Mouse (Mus musculus): Measurements from ENCODE around the gene Nedd1. TPM values are rescaled to one million over a fixed set of nuclear protein-coding genes. Genes with fewer than 3 reads are reported as not detected.

Gene Nedd1
- polyA plus RNA-seq, 1 experiment from 2014 or later, result 51.7 TPM

DNA sequence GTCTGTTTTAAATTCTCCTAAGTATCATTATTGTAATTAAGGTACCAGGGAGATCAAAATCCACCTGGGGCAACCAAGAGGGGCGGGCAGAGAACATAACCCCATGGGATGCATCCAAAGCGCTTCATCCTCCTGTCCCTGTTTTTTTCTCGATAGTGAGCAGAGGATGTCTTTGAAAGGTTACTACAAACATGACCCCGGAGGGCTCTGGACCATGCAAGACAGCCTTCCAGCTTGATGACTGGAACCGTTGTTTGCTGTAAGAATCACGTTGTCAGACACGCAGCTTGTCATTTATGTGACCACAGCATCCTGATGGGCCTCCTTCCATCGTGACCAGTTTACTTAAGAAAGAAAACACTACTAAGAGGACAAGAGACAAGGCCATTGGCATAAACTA is 73.1 kb downstream of the Nedd1 start:
- no peaks in the 10 kb centered on the region for H3K36me3 ChIP-seq
- no peak overlapping the region for H3K4me3 ChIP-seq
- no peak overlapping the region for H3K9ac ChIP-seq
- H3K27ac ChIP-seq, result no peak overlapping the region
- no peak for ATAC-seq (ENCODE audit: insufficient number of reproducible peaks, insufficient read depth, low FRiP score, low TSS enrichment)
- H3K4me2 ChIP-seq (replicated peaks), result no peak overlapping the region
- H3K9me3 ChIP-seq, result no peaks in the 10 kb centered on the region
- no peaks in the 10 kb centered on the region for H3K27me3 ChIP-seq
- peaks cover 4% of the 10 kb centered on the region; the same call in 1 of the 2 replicates for H3K4me1 ChIP-seq
- WGBS, result 33% methylated on average over 8 of the region's 8 CpGs

DNA sequence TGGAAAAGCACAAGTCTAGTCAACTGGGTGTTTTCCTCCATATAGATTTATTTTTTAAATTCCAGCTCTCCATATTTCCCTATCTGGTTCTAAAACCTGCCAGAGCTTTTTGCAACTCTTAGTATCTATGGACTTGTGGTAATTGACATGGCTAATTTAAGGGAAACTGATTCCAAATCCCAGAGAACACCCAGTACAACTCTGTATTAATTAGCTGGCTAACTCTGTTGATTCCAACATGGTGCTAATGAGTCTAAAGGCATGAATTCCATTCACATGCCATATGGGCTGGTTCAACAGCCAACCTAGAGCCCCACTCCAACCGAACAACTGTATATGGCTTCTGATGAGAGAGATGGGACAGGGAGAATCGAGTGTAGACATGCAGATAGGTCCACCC is 74.5 kb downstream of the Nedd1 start:
- no peak for ATAC-seq (ENCODE audit: insufficient number of reproducible peaks, insufficient read depth, low FRiP score, low TSS enrichment)
- peaks cover 4% of the 10 kb centered on the region; the same call in 1 of the 2 replicates for H3K4me1 ChIP-seq
- no peak overlapping the region for H3K4me2 ChIP-seq (replicated peaks)
- H3K9ac ChIP-seq, result no peak overlapping the region
- H3K9me3 ChIP-seq, result no peaks in the 10 kb centered on the region
- no peak overlapping the region for H3K4me3 ChIP-seq
- WGBS, result 88% methylated on average over 2 of the region's 2 CpGs
- no peak overlapping the region for H3K27ac ChIP-seq
- no peaks in the 10 kb centered on the region for H3K27me3 ChIP-seq
- H3K36me3 ChIP-seq, result no peaks in the 10 kb centered on the region

DNA sequence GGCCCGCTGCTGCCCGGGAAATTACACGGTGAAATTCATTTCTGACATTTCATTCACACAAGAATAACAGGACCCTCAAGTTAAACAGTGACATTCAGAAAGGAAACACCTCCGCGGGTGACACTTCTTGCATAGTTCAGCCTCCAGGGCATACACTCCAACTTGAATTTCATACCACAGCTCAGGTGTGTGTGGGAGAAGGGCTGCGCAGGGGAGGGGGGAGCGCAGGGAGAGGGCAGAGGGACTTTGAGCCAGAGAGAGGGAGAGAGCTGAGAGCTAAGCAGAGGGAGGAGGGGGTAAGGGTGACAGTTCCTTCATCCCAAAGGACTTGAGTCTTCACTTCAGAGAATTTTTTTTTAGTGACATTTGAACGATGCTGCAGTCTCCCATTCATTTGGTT is 78.2 kb downstream of the Nedd1 start:
- WGBS, result 45% methylated on average over 8 of the region's 8 CpGs
- no peak for ATAC-seq (ENCODE audit: insufficient number of reproducible peaks, insufficient read depth, low FRiP score, low TSS enrichment)
- no peaks in the 10 kb centered on the region for H3K27me3 ChIP-seq

DNA sequence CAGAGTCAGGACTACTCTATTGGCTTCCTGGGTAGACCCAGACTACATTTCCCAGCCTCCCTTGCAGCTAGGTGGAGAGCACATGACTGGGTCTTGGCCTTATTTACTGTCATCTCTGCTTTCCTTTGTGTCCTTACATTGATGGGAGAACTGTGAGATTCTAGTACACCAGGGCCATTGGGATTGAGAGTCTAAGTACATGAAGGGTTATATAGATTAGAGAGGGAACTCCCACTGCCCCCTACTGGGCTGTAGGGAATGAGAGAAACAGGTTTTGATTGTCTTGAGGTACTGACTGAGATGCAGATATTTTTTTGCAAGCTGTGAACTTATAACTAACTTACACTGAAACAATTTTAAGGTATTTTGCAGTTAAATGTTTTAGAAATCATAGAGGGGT is 81.2 kb downstream of the Nedd1 start:
- H3K9me3 ChIP-seq, result peaks cover 13% of the 10 kb centered on the region
- H3K27me3 ChIP-seq, result no peaks in the 10 kb centered on the region
- H3K4me3 ChIP-seq, result no peak overlapping the region
- H3K9ac ChIP-seq, result no peak overlapping the region
- H3K27ac ChIP-seq, result no peak overlapping the region
- no peak overlapping the region for H3K4me2 ChIP-seq (replicated peaks)
- no peak for ATAC-seq (ENCODE audit: insufficient number of reproducible peaks, insufficient read depth, low FRiP score, low TSS enrichment)
- no peaks in the 10 kb centered on the region for H3K36me3 ChIP-seq
- peaks cover 4% of the 10 kb centered on the region; the same call in 1 of the 2 replicates for H3K4me1 ChIP-seq

More for the DNA sequence above, 78.2 kb downstream of the Nedd1 start:
- no peaks in the 10 kb centered on the region for H3K9me3 ChIP-seq
- H3K4me1 ChIP-seq, result peaks cover 4% of the 10 kb centered on the region; the same call in 1 of the 2 replicates
- no peak overlapping the region for H3K27ac ChIP-seq
- H3K9ac ChIP-seq, result no peak overlapping the region
- no peak overlapping the region for H3K4me3 ChIP-seq
- no peaks in the 10 kb centered on the region for H3K36me3 ChIP-seq
- no peak overlapping the region for H3K4me2 ChIP-seq (replicated peaks)
